Mouse (Mus musculus) thymus, postnatal 4 days (tissue): ENCODE data around the gene Cdk18.

ENCODE experiments used
- DNase-seq: peaks from one replicate; pipeline ENCODE4 v3.0.0; 2021

Cdk18 gene

DNA sequence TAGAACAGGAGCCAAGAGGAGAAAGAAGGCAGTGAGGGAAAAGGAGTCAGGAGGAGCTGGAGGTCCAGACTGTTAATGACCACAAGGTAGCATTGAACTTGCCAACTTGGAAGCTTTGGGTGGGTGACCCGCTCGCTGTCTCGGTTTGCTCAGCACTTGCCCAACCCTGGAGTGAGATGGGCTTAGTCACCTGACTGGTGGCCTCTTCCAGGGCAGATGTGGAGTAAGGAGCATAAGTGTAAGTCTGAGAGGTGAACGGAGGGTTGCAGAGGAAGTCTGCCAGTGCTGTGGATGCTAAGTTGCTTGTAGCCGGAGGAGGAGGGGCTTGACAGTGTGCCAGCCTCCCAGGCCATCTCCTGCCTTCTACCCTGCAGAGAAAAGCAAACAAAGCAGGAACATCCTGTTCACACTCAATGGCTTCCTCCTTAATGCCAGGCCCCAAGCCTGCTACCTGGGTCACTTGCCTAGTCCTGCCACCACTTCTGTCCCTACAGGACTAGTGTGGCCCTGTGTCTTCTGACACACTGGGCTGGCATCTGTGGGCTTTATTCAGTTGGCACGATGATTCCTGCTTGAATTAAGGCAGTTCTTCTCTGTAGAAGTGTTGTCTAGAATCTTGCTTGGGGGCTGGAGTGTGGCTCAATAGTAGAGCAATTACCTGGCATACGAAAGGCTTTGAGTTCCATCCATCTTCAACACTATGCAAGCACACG is 6.6 kb upstream of the Cdk18 start:
- DNase-seq = no peak

DNA sequence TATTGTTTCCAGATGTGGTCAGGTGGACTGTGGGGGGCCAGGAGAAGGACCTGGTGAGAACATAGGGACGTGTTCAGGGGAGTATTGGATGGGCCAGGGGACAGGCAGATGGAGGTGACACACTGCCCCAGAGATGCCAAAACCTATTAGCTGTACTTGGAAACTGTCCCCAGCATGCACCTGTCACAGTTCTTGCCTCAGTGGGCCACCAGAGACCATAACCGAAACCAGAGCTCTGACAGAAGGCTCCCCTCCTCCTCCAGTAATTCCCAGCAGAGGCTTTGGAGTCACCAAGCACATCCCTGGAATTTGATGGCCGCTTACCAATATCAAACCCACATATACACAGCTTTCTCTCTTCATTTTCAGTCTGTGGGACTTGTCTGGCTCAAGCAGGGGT is 5.4 kb upstream of the Cdk18 start:
- DNase-seq = no peak

DNA sequence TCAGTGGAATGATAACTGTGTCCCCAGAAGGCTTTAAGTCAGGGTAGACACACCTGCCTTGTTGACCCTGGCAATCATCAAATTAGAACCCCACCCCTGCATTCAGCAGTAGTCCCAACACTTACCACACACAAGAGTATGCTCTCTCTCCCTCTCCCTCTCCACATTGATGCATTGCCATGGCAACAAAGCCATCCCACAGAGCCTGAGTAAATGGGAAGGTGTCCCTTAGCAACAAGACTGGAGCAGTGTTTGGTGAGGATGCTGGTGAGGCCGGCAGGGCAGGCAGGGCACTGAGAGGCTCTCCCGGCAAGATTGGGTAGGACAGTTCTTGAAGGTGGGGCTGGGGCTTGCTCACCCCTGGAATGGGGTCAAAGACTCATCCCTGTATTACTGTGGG is 4.7 kb upstream of the Cdk18 start:
- DNase-seq = no peak

- DNase-seq = no peak
Observed at GRCm38 (mm10) chr1:132143730-132144129, 4.2 kb upstream of the Cdk18 start.

DNA sequence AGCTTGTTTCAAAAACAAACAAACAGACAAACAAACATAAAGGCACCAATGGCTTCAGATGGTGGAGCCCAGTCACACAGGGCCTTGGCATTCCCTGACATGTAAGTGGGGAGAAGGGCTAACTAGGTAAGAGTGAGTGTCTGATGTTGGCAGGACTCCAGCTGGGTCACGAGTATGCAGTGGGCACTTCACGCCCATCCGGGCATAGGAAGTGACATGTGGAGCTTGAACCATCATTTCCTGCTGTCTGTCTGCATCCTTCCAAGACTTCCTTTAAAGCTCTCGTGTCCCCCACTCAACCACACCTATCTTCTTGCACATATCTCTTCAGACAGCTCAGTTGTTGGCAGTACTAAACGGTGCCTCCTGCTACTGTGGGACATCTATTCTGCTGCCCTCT is 3.6 kb upstream of the Cdk18 start:
- no peak for DNase-seq

DNA sequence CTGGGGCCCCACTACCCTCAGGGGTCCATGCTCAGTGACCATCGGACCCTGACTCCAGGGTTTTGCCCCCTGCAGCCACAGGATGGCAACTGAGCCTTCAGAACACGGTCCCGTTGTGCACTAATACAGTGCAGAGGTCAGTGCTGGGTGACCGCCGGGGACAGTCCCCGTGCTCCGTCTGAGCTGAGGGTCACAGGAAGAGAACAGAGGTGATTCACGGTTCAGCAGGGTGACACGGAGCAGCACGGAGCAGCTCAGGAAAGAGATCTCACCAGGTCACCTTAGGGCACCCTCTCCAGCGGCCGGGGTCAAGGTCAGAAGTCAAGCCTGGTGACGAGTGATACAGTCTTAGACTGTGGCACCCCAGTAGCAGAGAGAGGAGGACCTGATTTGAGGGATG is 2.3 kb upstream of the Cdk18 start:
- no peak for DNase-seq

DNA sequence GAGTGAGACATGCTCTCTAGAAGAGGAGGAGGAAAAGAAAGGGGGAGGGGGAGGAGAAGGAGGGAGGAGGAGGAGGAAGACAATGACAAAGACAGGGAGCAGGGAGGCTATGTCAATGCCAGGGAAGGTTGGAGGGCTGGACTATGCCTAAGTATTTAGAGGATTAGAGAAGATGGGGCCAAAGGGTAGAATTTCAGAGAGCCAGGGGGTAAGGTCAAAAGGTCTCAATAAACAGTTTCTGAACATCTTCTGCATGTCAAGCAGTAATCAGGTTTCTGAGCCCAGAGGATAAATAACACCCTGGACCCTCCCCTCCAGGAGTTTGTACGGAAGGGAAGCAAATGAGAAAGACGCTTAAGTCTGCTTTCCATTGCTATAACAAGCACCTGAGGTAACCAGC is 1.7 kb upstream of the Cdk18 start:
- no peak for DNase-seq

DNA sequence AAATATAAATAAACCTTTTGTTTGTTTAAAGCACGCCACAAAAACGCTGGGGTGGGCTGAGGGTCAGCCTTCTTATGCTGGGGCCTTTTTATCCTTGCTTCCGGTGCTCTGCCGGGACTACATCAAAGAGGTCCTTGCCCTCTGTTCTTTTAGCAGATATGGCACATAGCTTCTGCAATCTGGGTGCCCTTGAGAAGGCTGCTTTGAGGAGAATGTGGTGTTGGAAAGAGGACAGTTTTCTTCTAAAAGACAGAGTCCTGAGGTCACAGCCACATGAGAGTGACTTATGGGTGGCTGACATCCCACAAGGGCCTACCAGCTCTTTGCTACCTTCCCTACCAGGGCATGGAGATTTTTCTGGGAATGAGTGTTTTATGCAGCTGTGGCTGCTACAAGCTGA is 1.1 kb upstream of the Cdk18 start:
- no peak for DNase-seq

DNA sequence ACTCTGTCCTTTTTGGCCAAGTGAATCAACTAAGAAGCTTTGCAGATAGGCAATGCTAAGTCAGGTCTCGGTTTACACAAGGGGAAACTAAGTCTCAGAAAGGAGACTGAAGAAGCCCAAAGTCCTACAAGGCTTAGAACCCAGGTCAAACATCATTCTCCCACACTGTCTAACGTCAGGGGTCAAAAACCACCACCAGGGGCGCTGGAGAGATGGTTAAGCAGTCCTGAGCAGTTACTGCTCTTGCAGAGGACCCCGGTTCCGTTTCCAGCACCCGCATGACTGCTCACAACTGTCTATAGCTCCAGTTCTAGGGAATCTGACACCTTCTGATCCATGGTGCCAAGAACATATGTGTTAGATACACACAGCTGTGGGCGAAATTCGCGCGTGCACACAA is 687 bp upstream of the Cdk18 start:
- DNase-seq = peak; percentile 84

- no peak for DNase-seq
Observed at GRCm38 (mm10) chr1:132138576-132139415, 688 bp downstream of the Cdk18 start.

- DNase-seq = no peak
Observed at GRCm38 (mm10) chr1:132137935-132138575, 1.4 kb downstream of the Cdk18 start.

- no peak for DNase-seq
Observed at GRCm38 (mm10) chr1:132136847-132137246, 2.6 kb downstream of the Cdk18 start.

DNA sequence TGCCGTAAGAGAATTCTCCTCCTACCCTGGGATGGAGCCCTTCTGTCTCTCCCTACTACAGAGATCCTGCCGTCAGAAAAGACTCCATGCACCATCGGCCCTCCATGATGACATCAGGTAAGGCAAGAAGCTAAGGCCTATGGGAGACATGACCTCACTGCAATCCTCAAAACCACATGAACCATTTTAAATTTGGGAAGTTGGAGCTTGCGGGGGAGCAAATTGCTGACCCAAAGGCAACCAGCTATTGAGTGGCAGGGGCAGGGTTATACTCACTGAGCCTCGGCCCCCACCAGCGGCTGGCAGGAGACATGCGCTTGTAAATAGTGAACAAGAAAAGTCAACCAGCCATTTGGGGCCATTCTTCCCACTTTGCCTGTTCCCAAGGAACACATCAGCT is 3.9 kb downstream of the Cdk18 start:
- no peak for DNase-seq

- DNase-seq = no peak
Observed at GRCm38 (mm10) chr1:132128311-132128710, 11.2 kb downstream of the Cdk18 start.

- peak; percentile 50 for DNase-seq
Observed at GRCm38 (mm10) chr1:132125803-132126405, 13.6 kb downstream of the Cdk18 start.

- DNase-seq = no peak
Observed at GRCm38 (mm10) chr1:132125249-132125648, 14.2 kb downstream of the Cdk18 start.

- DNase-seq = no peak
Observed at GRCm38 (mm10) chr1:132123420-132124014, 16.0 kb downstream of the Cdk18 start.

GRCm38 (mm10) chr1:132121895-132122294 is 17.6 kb downstream of the Cdk18 start:
- no peak for DNase-seq

- peak; percentile 91 for DNase-seq
Observed at GRCm38 (mm10) chr1:132121236-132121635, 18.2 kb downstream of the Cdk18 start.

DNA sequence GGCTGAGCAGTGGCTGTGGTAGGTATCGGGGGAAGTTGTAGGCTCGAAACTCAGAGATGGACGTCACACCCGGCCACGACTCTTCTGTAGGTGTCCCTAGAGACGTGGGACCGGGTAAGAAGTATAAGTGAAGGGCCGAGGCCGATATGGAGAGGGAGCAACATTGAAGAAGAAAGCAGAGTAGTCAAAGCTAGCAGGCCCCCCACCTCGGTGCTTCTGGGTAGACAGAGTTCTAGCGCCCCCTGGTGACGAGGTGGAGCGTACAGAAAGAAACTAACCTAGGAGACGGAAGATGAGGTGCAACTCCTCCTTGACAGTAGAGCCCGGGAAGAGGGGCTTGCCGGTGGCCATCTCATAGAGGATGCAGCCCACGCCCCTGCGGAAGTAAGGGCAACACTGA is 22.9 kb downstream of the Cdk18 start:
- DNase-seq = peak; percentile 95

DNA sequence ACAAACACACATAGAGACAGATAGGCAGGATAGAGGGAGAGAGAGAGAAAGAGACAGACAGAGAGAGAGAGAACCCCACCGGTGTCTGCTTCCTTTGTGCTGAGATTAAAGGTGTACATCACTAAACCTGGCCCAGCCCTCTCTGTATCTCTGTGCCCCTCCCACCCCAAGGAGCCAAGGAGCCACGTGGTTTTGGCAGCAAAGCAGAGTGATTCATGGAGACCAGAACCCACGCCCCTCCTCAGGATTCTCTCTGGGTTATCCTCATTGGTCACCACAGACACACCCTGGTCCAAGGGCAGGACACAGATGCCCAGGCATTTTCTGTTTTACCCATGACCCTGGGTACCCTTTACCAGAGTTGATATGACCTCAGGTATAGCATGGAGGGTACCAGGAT is 26.4 kb downstream of the Cdk18 start:
- no peak for DNase-seq

DNA sequence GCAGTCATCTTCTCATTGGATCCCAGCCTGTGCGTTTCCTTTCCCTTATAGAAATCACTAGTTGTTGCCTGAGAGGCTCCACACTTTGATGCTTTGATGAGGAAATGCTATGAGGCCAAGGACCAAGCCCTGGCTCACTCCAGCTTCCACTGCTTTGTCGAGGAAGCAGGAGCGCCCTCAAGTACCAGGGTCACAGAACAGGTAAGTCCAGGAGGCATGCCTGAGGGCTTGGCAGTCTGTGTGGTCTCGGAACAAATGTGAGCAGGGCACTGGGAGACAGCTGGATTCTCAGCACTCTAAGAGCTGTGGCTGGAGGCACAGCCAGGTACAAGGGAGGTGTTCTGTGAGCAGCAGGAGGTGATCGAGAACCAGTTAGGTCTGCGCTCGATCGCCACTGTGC is 27.1 kb downstream of the Cdk18 start:
- no peak for DNase-seq

- DNase-seq = no peak
Observed at GRCm38 (mm10) chr1:132111411-132111810, 28.1 kb downstream of the Cdk18 start.
